Mouse (Mus musculus) cerebellum, postnatal 36 days (tissue): Measurements from ENCODE around the gene Unc5b.
A peak's percentile ranks its signal among the peaks of the same experiment; 100 is the strongest.
"Not testable (repeated sequence)": the region's sequence is repeated elsewhere in the genome, so short reads cannot be mapped to it uniquely, and the experiment has no call there.

Experiments
- DNase-seq, 2 experiments: peaks; one replicate each; pipeline ENCODE4 v3.0.0; 2021 to 2022; ENCODE audit warnings: mixed read lengths in 2 of 2

Gene Unc5b

GRCm38 (mm10) chr10:60831379-60831778 lies at the start of gene Unc5b:
Gene Unc5b (minus strand): TSS chr10:60831581.
- peak; percentile 93 to 96 for DNase-seq

- no peak for DNase-seq
These were observed 48.4 kb upstream of the Unc5b start for GRCm38 (mm10) chr10:60879817-60880216.

DNA sequence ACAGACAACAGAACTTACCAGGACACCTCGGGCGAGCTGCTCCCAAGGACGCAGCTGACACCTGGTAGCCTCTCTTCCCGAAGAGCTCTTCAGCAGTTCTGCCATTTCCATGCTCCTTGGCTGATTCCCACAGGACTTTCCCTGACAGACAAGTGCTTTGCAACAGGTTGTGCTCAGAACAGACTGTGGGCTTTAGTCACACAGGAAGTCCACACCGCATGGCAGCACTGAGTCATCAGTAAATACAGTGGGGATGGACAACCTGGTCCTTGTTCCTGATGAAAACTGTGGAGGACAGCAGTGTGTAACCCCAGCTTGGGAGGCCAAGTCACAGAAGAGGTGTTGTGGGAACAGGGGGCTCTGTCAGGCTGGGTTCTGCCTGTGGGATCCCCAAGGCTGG lies 45.7 kb upstream of the Unc5b start:
- DNase-seq = no peak

DNA sequence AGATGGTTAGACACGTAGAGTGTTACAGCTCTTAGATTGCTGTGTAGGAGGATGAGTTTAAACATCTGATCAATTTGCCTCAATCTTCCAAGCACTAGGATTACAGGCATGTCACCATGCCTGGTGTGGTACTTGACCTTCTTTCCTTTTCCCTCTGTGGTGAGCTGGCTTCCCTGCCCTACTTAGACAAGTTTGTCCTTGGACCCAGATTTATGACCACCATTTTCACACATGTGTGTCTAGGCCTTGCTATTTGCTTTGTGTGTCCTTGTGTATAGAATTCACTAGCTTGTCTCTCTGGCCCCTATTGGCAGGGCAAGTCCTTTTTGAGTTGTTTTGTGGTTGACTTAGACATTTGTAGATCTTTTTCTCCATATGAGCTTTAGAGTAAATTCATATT lies 43.6 kb upstream of the Unc5b start:
- DNase-seq = no peak

- no peak for DNase-seq
These were observed 31.9 kb upstream of the Unc5b start for GRCm38 (mm10) chr10:60863318-60863717.

- DNase-seq = no peak
These were observed 31.3 kb upstream of the Unc5b start for GRCm38 (mm10) chr10:60862477-60863293.

GRCm38 (mm10) chr10:60845271-60845670 lies 13.9 kb upstream of the Unc5b start:
- not testable (repeated sequence) for DNase-seq

DNA sequence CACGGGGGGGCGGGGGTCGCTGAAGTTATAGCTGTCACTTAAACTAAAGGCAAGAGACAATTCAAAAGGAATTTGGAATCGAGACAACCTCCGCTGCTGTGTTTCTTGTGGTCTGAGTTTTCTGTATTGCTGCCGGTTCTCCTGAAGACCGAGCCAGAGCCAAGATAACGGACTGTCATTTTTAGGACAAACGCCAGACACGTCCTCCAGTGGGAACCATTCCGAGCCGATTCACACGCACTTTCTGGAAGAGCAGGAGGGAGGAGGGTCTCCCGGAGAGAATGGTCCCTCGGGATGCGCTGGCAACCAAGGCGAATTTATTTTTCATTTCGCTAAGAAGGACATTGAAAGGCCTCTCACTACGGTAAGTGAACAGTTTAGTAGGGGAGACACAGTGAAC lies 7.4 kb upstream of the Unc5b start:
- no peak for DNase-seq

DNA sequence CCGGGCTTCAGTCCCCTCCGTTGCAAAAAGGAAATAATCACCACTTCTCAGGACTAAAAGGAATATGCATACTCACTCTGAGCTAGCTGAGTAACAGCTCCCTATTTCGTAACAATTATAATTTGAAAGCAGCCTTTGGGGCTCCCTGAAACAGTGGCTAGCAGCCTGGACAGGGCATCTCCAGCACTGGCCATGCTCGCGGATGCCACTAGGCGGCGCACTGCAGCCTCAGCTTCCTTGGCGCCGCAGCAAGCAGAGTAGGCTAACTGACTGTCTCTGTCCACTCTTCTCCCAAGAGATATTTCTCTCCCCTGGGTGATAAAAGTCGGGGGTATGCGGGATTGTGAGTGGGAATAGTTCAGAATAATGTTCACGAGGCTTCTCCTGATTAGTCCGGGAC lies 3.6 kb upstream of the Unc5b start:
- peak; percentile 90 to 92 for DNase-seq

DNA sequence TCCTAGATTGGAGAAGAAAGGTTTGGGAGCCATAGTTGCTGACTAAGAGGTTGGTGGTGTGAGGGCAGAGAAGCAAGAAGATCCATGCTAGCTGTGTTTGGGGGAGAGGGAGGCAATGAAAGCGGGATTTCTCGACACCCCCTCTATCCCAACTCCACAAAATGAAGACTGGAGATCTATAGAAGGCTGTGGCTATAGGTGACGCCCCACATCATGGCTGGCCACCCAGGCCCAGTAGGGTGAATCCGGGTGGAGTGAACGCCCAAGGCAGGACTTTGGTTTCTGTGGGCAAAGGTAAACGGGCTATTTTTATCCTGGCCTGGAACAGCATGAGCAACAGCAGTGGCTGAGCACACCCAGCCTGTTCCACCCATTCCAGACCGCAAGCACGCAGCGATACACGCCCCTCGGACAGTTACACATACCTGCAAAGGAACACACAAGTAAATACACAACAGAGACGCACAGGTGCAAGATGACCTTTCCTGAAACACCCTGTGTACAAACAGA lies 1.3 kb upstream of the Unc5b start:
- DNase-seq = no peak

- peak; percentile 59 to 63 for DNase-seq
These were observed 628 bp downstream of the Unc5b start for GRCm38 (mm10) chr10:60830556-60831350.

- peak in 1 of 2 experiments; percentile 39 for DNase-seq
These were observed 1.4 kb downstream of the Unc5b start for GRCm38 (mm10) chr10:60830000-60830399.

DNA sequence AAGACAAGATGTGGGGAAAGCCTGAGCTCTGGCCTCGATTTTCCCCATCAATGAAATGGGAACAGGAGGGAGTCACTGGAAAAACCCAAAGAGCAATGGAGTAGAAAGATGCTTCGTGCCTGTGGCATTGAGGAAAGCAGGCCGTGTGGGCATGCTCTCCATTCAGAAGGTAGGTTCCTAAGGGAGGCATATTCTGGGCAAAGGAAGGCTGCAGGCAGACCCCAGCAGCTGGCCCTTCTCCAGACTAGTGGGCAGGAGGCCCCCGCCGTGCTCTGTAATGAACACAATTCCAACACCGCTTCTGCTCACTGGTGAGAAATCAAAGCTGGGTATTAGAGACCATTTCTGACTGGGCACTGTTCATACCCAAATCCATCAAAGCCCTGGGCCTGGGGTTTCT lies 2.3 kb downstream of the Unc5b start:
- DNase-seq = peak in 1 of 2 experiments; percentile 32

GRCm38 (mm10) chr10:60827901-60828670 lies 3.3 kb downstream of the Unc5b start:
- peak in 1 of 2 experiments; percentile 47 for DNase-seq

GRCm38 (mm10) chr10:60827266-60827665 lies 4.1 kb downstream of the Unc5b start:
- DNase-seq = peak; percentile 72 to 78

GRCm38 (mm10) chr10:60826461-60827237 lies 4.7 kb downstream of the Unc5b start:
- DNase-seq = peak; percentile 78 to 79

- peak in 1 of 2 experiments; percentile 37 for DNase-seq
These were observed 5.4 kb downstream of the Unc5b start for GRCm38 (mm10) chr10:60825955-60826354.

DNA sequence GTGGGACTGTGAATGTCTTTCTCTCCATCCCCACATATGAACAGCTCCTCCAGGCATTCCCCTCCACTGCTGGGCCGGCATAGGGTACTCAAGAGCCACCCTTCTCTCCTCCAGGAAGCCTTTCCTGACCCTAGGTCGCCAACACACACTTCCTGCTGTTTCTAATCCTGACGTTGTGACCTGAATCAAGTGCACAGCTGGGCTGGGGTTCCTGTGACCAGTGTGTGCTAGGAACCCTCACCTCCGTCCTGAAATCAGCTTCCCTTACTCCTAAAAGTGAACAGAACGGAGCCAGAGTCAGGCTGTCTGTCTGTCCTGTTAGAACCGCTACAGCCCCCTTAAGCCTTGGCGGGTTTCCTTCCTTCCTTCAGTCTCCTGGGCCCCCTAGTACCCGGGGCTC lies 7.6 kb downstream of the Unc5b start:
- no peak for DNase-seq

DNA sequence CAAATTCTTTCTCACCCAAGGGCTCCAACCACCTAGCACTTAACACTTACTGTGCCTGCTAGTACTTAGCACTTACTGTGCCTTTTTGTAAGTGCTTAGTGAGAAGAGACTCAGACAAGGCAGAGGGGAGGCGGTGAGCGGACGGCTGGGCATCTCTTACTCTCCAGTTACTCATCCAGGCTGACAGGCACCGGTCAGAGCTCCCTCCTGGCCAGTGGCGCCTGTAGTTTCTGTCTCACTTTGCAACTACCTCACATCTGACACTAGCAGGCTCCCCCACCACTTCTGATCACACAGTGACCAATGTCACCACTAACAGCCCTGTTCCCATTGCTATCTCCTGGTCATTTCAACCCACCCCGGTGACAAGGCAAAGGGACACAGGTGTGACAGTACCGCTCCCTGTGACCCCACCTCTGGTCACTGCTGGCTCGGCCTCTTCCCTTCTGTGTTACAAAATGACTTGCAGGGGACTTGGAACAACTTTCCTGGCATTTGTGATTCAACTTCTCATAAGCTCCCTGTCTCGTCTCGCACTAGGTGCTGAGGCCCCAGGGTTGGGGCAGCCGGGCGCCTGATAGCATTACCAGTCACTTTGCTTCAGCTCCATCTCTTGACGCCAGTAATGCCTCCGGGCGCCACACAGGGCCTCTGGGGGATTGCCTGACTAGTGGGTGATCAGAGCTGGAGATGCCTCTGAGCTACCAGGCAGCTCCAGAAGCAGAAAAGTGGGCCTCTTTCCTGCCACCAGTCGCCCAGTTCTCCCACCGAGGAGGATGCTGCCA lies 8.5 kb downstream of the Unc5b start:
- DNase-seq = peak; percentile 11 to 32

- peak; percentile 85 to 90 for DNase-seq
These were observed 9.5 kb downstream of the Unc5b start for GRCm38 (mm10) chr10:60821736-60822358.

GRCm38 (mm10) chr10:60821311-60821710 lies 10.1 kb downstream of the Unc5b start:
- DNase-seq = peak in 1 of 2 experiments; percentile 4
